Mouse (Mus musculus) spleen, postnatal 36 days (tissue): Measurements from ENCODE around the gene BC030499.

ENCODE experiments used
- DNase-seq, 2 experiments: peaks; one replicate each; pipeline ENCODE4 v3.0.0; 2022; ENCODE audit warnings: low spot score in 2 of 2, mixed read lengths in 1 of 2

The BC030499 gene

GRCm38 (mm10) chr11:78305272-78305671 is 14.6 kb downstream of the BC030499 start:
- no peak for DNase-seq

GRCm38 (mm10) chr11:78310861-78311511 is 20.3 kb downstream of the BC030499 start:
- DNase-seq: no peak

GRCm38 (mm10) chr11:78313662-78314061 is 23.0 kb downstream of the BC030499 start:
- DNase-seq: no peak

GRCm38 (mm10) chr11:78318411-78318810 is 27.8 kb downstream of the BC030499 start:
- no peak for DNase-seq

GRCm38 (mm10) chr11:78322076-78322831 is 31.6 kb downstream of the BC030499 start:
- DNase-seq: no peak

- peak; percentile 91 to 92 for DNase-seq
Observed at GRCm38 (mm10) chr11:78322860-78323259, 32.2 kb downstream of the BC030499 start, which contains the start of gene Aldoc. Aldoc (plus strand) TSS chr11:78322968.

GRCm38 (mm10) chr11:78324000-78324785 is 33.6 kb downstream of the BC030499 start:
- no peak for DNase-seq

- no peak for DNase-seq
Observed at GRCm38 (mm10) chr11:78324965-78325364, 34.3 kb downstream of the BC030499 start.

- DNase-seq: no peak
Observed at GRCm38 (mm10) chr11:78327215-78327614, 36.6 kb downstream of the BC030499 start.

GRCm38 (mm10) chr11:78327634-78328511 is 37.2 kb downstream of the BC030499 start, which contains the start of gene Pigs:
Pigs (plus strand) TSS chr11:78328415.
- DNase-seq: peak; percentile 95 to 97

GRCm38 (mm10) chr11:78328512-78329056 is 37.9 kb downstream of the BC030499 start:
- no peak for DNase-seq

- DNase-seq: no peak
Observed at GRCm38 (mm10) chr11:78332676-78333075, 42.0 kb downstream of the BC030499 start.

- no peak for DNase-seq
Observed at GRCm38 (mm10) chr11:78333992-78334391, 43.4 kb downstream of the BC030499 start.

- no peak for DNase-seq
Observed at GRCm38 (mm10) chr11:78337040-78337439, 46.4 kb downstream of the BC030499 start.

- no peak for DNase-seq
Observed at GRCm38 (mm10) chr11:78341702-78342101, 51.1 kb downstream of the BC030499 start.

GRCm38 (mm10) chr11:78343381-78344327 is 53.0 kb downstream of the BC030499 start, which contains the start of gene Unc119:
Unc119 (plus strand) TSS chr11:78343482.
- peak; percentile 82 to 83 for DNase-seq

GRCm38 (mm10) chr11:78344328-78344889 is 53.8 kb downstream of the BC030499 start:
- peak; percentile 19 to 32 for DNase-seq

GRCm38 (mm10) chr11:78344890-78345715 is 54.5 kb downstream of the BC030499 start:
- DNase-seq: peak; percentile 16 to 23
